Mouse (Mus musculus) heart, embryonic 14.5 days (tissue): ENCODE measurements around the gene Mcu. TPM values are rescaled to one million over a fixed set of nuclear protein-coding genes. Genes with fewer than 3 reads are reported as not detected.

Experiments used
- ATAC-seq: fragments of 200-750 bp; cut with Nextera tagmentation; 2 replicates; pipeline ENCODE4 v1.8.0; 2017; ENCODE audit warnings: low read depth, moderate TSS enrichment; ENCODE audit not compliant: insufficient number of reproducible peaks, insufficient read depth, low FRiP score
- H3K27ac ChIP-seq, 2 experiments: fragments of 200-500 bp in 1 of 2; fragments of 300-500 bp in 1 of 2; sonication (generic) in 1 of 2; replicated peaks in 1 of 2; 2 replicates each; pipeline ENCODE4 v1.5.1; 2012 to 2014; ENCODE audit warnings: low read depth in 2 of 2, low read length in 2 of 2, control low read depth in 1 of 2, mild to moderate bottlenecking in 1 of 2, mixed read lengths in 1 of 2; ENCODE audit not compliant: control insufficient read depth in 1 of 2, insufficient read depth in 1 of 2
- H3K27me3 ChIP-seq: fragments of 300-500 bp; sonication (generic); 2 replicates; pipeline ENCODE4 v1.6.1; 2014; ENCODE audit warnings: mild to moderate bottlenecking, low read length, control low read depth; ENCODE audit not compliant: control insufficient read depth, insufficient read depth
- H3K36me3 ChIP-seq: fragments of 300-500 bp; sonication (generic); 2 replicates; pipeline ENCODE4 v1.6.1; 2014; ENCODE audit warnings: mild to moderate bottlenecking, control low read depth, low read length, mixed read lengths; ENCODE audit not compliant: control insufficient read depth, insufficient read depth
- H3K4me1 ChIP-seq, 2 experiments: fragments of 200-500 bp in 1 of 2; fragments of 300-500 bp in 1 of 2; sonication (generic) in 1 of 2; 2 replicates each; pipeline ENCODE4 v1.6.1; 2012 to 2014; ENCODE audit warnings: low read length in 2 of 2, control low read depth in 1 of 2, mixed read lengths in 1 of 2; ENCODE audit not compliant: control insufficient read depth in 2 of 2, insufficient read depth in 2 of 2
- H3K4me2 ChIP-seq: fragments of 300-500 bp; sonication (generic); 2 replicates; pipeline ENCODE4 v1.6.1; 2014; ENCODE audit warnings: mild to moderate bottlenecking, low read length
- H3K4me3 ChIP-seq, 2 experiments: fragments of 200-500 bp in 1 of 2; fragments of 300-500 bp in 1 of 2; sonication (generic) in 1 of 2; 2 replicates each; pipeline ENCODE4 v1.5.1; 2012 to 2014; ENCODE audit warnings: low read length in 2 of 2, mild to moderate bottlenecking in 2 of 2, control low read depth in 1 of 2, low read depth in 1 of 2, moderate library complexity in 1 of 2; ENCODE audit not compliant: control insufficient read depth in 1 of 2, insufficient read depth in 1 of 2
- H3K9ac ChIP-seq: fragments of 300-500 bp; sonication (generic); 2 replicates; pipeline ENCODE4 v1.6.1; 2014; ENCODE audit warnings: mild to moderate bottlenecking, low read length
- H3K9me3 ChIP-seq: fragments of 300-500 bp; sonication (generic); 2 replicates; pipeline ENCODE4 v1.6.1; 2016; ENCODE audit warnings: low read length, control low read depth; ENCODE audit not compliant: control insufficient read depth
- WGBS: fragments of 180-500 bp; shearing (Covaris S2); extraction: QIAGEN DNeasy Blood & Tissue Kit; methylation state at CpG from one replicate; pipeline ENCODE4 v1.1.7; 2014; 5-methylcytosine and 5-hydroxymethylcytosine counted together
- polyA plus RNA-seq: library from polyadenylated mRNA; unstranded; fragments of >200 nt; fragmentation: Nextera tagmentation; extraction: Ambion mirVana; gene quantifications from 2 replicates; pipeline ENCODE4 v1.2.1, GENCODE M21; 2014

Mcu gene
- polyA plus RNA-seq, 1 experiment from 2014 or later = 28.8 TPM

GRCm38 (mm10) chr10:59560126-59560525 lies 56.4 kb downstream of the Mcu start:
- H3K4me1 ChIP-seq = peaks cover 4 to 15% of the 10 kb centered on the region in 2 experiments
- no peaks in the 10 kb centered on the region for H3K36me3 ChIP-seq
- no peak overlapping the region for H3K9ac ChIP-seq
- H3K4me3 ChIP-seq = no peak overlapping the region
- H3K27ac ChIP-seq = no peak overlapping the region
- H3K27me3 ChIP-seq = no peaks in the 10 kb centered on the region
- H3K4me2 ChIP-seq = no peak overlapping the region
- no peak for ATAC-seq
- H3K9me3 ChIP-seq = no peaks in the 10 kb centered on the region
- 93% methylated on average over 5 of the region's 5 CpGs for WGBS

GRCm38 (mm10) chr10:59558602-59559001 lies 57.9 kb downstream of the Mcu start:
- no peaks in the 10 kb centered on the region for H3K27me3 ChIP-seq
- 83% methylated on average over 4 of the region's 4 CpGs for WGBS
- no peak overlapping the region for H3K9ac ChIP-seq
- H3K36me3 ChIP-seq = no peaks in the 10 kb centered on the region
- no peak for ATAC-seq
- no peak overlapping the region for H3K27ac ChIP-seq
- no peak overlapping the region for H3K4me2 ChIP-seq
- no peak overlapping the region for H3K4me3 ChIP-seq
- H3K9me3 ChIP-seq = no peaks in the 10 kb centered on the region; the same call in 1 of the 2 replicates
- peaks cover 4 to 15% of the 10 kb centered on the region in 2 experiments for H3K4me1 ChIP-seq

GRCm38 (mm10) chr10:59558164-59558563 lies 58.3 kb downstream of the Mcu start:
- H3K27me3 ChIP-seq = no peaks in the 10 kb centered on the region
- no peak overlapping the region for H3K27ac ChIP-seq
- peaks cover 4 to 15% of the 10 kb centered on the region in 2 experiments for H3K4me1 ChIP-seq
- no peaks in the 10 kb centered on the region; the same call in 1 of the 2 replicates for H3K9me3 ChIP-seq
- H3K4me2 ChIP-seq = no peak overlapping the region
- no peaks in the 10 kb centered on the region for H3K36me3 ChIP-seq
- no peak overlapping the region for H3K4me3 ChIP-seq
- no peak for ATAC-seq
- 82% methylated on average over 5 of the region's 5 CpGs for WGBS
- H3K9ac ChIP-seq = no peak overlapping the region

- Histone ChIP-seq H3K27ac (peak overlapping the region in 1 of 2 experiments; percentile 41; a peak in 1 of 4 replicates), H3K9me3 (no peaks in the 10 kb centered on the region; the same call in 1 of the 2 replicates), H3K27me3 (no peaks in the 10 kb centered on the region), H3K4me1 (peaks cover 4 to 18% of the 10 kb centered on the region in 2 experiments), H3K36me3 (no peaks in the 10 kb centered on the region), H3K4me3 (no peak overlapping the region), H3K9ac (no peak overlapping the region), H3K4me2 (no peak overlapping the region)
- no peak for ATAC-seq
- 10% methylated on average over 5 of the region's 5 CpGs for WGBS
These were observed 60.0 kb downstream of the Mcu start for GRCm38 (mm10) chr10:59556541-59556940.

- no peak overlapping the region for H3K27ac ChIP-seq
- H3K4me3 ChIP-seq = no peak overlapping the region
- no peak for ATAC-seq
- no peak overlapping the region for H3K4me2 ChIP-seq
- no peaks in the 10 kb centered on the region; the same call in 1 of the 2 replicates for H3K9me3 ChIP-seq
- H3K27me3 ChIP-seq = no peaks in the 10 kb centered on the region
- 91% methylated on average over 1 of the region's 1 CpGs for WGBS
- H3K4me1 ChIP-seq = peaks cover 4 to 18% of the 10 kb centered on the region in 2 experiments
- H3K9ac ChIP-seq = no peak overlapping the region
- no peaks in the 10 kb centered on the region for H3K36me3 ChIP-seq
These were observed 62.2 kb downstream of the Mcu start for GRCm38 (mm10) chr10:59554243-59554642.

GRCm38 (mm10) chr10:59552456-59552855 lies 64.0 kb downstream of the Mcu start:
- Histone ChIP-seq H3K4me2 (no peak overlapping the region), H3K9ac (no peak overlapping the region), H3K27me3 (no peaks in the 10 kb centered on the region), H3K4me3 (no peak overlapping the region), H3K9me3 (peaks cover 3% of the 10 kb centered on the region; the same call in 1 of the 2 replicates), H3K36me3 (no peaks in the 10 kb centered on the region), H3K27ac (no peak overlapping the region), H3K4me1 (peaks cover 4 to 17% of the 10 kb centered on the region in 2 experiments)
- 14% methylated on average over 1 of the region's 1 CpGs for WGBS
- ATAC-seq = no peak

- no peak for ATAC-seq
These were observed 67.6 kb downstream of the Mcu start for GRCm38 (mm10) chr10:59548768-59549333.

GRCm38 (mm10) chr10:59548211-59548610 lies 68.3 kb downstream of the Mcu start:
- ATAC-seq = no peak
- Histone ChIP-seq H3K27ac (no peak overlapping the region), H3K4me3 (no peak overlapping the region), H3K9me3 (peaks cover 11% of the 10 kb centered on the region), H3K4me2 (no peak overlapping the region), H3K36me3 (no peaks in the 10 kb centered on the region), H3K9ac (no peak overlapping the region), H3K27me3 (no peaks in the 10 kb centered on the region), H3K4me1 (peaks cover 0 to 2% of the 10 kb centered on the region in 2 experiments; a peak in 2 of 4 replicates)
- WGBS = 65% methylated on average over 6 of the region's 6 CpGs

More at GRCm38 (mm10) chr10:59548768-59549333, 67.6 kb downstream of the Mcu start:
- Histone ChIP-seq H3K27me3 (no peaks in the 10 kb centered on the region), H3K36me3 (no peaks in the 10 kb centered on the region), H3K9ac (no peak overlapping the region), H3K27ac (no peak overlapping the region), H3K4me2 (no peak overlapping the region), H3K9me3 (peaks cover 11% of the 10 kb centered on the region), H3K4me3 (no peak overlapping the region), H3K4me1 (peaks cover 0 to 2% of the 10 kb centered on the region in 2 experiments; a peak in 2 of 4 replicates)
- WGBS = 71% methylated on average over 11 of the region's 11 CpGs
